Mouse (Mus musculus) gastrocnemius, postnatal 36 days (tissue): ENCODE results near the gene Pgam1. TPM values are rescaled to one million over a fixed set of nuclear protein-coding genes. Genes with fewer than 3 reads are reported as not detected.
A peak's percentile ranks its signal among the peaks of the same experiment; 100 is the strongest.
"Not testable (repeated sequence)": the region's sequence is repeated elsewhere in the genome, so short reads cannot be mapped to it uniquely, and the experiment has no call there.

Source experiments
- DNase-seq, 2 experiments: peaks; one replicate each; pipeline ENCODE4 v3.0.0; 2022
- intact Hi-C: fragments of 180-260 bp; cut with DNase I; formaldehyde crosslinking; loops from one replicate; pipeline ENCODE4 v1.15.1; 2025
- long read RNA-seq, 2 experiments: library from polyadenylated mRNA; stranded (forward); transcript quantifications; one replicate each; pipeline ENCODE4 v2.0.0; 2021
- total RNA-seq, 2 experiments: library from RNA; stranded (reverse); gene quantifications; 2 replicates each; pipeline ENCODE4 v1.2.3; 2021

The Pgam1 gene
- total RNA-seq: 10 to 100 TPM; 14.4 to 18.7 TPM
- long read RNA-seq, experiment 1, transcript Pgam1-201 (4 exons, 1,775 nt): major isoform, 14 of 14 reads
- long read RNA-seq, experiment 1, partial matches to known transcripts: 0 of 14 reads
- long read RNA-seq, experiment 1, other reads (novel, unspliced or antisense): 0 of 14 reads
- long read RNA-seq, experiment 2, transcript Pgam1-201 (4 exons, 1,775 nt): major isoform, 34 of 37 reads
- long read RNA-seq, experiment 2, partial matches to known transcripts: 0 of 37 reads
- long read RNA-seq, experiment 2, other reads (novel, unspliced or antisense): 3 of 37 reads

DNA sequence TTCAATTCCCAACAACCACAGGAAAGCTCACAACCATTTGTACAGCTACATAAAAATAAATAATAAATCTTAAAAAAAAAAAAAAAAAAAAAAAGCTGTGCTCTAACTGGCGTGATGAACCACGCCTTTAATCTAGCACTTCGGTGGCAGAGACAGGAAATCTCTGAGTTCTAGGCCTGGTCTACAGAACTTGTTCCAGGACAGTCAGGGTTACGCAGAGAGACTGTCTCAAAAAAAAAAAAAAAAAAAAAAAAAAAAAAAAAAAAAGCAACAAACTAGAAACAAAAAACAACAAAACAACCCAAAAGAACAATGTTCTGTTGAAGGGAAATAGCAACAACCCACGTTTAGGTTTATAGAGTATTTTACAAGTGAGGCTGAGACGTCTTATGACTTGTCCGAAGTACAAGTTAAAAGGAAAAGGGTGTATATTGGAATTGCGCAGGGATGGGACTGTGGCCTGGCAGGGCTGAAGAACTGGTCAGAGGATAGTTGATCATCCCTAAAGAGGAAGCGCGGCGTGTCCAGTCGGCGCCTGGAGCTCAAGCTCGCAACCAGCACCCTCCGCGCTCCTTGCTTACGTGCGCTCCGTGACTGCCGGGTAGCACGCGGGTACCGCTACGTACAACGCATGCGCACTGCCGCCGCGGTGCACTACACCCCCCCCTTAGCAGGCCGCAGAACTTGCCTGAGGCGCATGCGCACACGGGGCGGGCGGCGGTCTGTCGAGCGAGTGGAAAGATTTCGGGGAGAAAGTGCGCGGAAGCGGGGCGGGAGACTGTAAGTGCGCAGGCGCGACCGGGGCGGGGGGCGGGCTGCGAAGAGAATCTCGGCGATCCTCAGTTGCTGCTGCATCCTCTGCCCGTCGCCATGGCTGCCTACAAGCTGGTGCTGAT lies at the start of gene Pgam1:
Gene Pgam1, plus strand, starts transcription at position 746 of the 896 bp plus-strand sequence.
- intact Hi-C loops: no loop called here

GRCm38 (mm10) chr19:41866707-41867106 lies 45.0 kb upstream of the Pgam1 start:
- DNase-seq: no peak
- intact Hi-C loops: no loop called here

More for the DNA sequence above, at the start of gene Pgam1:
- peak; percentile 91 to 96 for DNase-seq

DNA sequence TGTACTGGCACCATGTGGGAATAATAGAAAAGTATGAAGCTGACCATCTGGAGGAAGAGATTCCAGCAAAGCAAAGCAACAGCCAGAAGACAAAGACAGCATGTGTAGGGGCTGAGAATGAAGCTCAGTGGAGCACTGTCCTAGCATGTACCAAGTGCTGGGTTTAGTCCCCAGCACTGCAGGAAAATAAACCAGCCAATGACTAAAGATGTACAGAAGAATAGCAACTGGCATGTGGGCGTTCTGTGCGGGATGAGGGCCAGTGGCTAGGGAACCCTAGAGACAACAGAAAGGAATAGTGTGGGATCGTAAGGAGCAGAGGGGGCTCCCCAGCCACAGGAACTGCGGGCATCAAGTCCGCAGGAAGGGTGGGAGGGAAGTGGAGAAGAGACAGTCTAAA lies 42.4 kb upstream of the Pgam1 start:
- intact Hi-C loops: no loop called here
- no peak for DNase-seq

GRCm38 (mm10) chr19:41869946-41870345 lies 41.8 kb upstream of the Pgam1 start:
- intact Hi-C loops, DNase-seq: not testable (repeated sequence)

DNA sequence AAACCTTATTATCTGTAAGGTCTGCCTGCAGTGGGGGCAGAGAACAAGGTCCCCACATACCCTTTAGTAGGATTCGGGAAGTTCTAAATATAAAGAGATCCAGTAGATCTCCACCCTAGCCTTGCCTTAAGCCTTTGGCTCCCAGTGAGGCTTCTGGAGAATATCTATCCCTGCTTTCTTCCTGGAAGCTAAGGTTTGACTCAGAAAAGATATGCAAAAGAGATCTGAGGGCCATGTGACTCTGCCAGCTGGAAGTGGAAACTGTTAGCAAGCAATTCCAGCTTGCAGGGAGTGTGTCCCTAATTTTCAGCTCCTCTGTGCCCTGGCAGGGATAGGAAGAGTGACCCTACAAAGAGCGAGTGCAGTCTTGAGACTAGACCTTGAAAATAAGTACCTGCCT lies 39.4 kb upstream of the Pgam1 start:
- intact Hi-C loops: no loop called here

GRCm38 (mm10) chr19:41874356-41874755 lies 37.4 kb upstream of the Pgam1 start:
- intact Hi-C loops: no loop called here
- DNase-seq: no peak

More for the DNA sequence above, 39.4 kb upstream of the Pgam1 start:
- no peak for DNase-seq

DNA sequence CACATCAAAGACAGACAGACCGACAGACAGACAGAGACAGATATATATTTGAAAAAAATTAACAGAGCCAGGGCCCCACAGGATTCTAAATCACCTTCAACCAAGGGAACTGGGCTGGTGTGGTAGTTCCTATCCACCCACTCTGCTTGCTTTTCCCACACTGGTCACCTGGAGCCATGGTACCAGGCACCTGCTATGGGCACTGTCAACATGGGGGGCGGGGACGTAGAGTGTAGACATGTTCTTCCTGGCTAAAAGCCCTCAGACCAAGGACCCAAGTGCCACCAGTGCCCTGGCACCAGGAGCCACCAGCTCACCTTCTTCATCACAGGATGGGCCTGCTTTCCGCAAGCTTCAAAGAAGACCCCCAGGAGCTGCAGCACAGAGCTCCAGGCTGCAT lies 29.9 kb upstream of the Pgam1 start:
- intact Hi-C loops: no loop called here
- DNase-seq: no peak

- no peak for DNase-seq
- intact Hi-C loops: no loop called here
Observed at GRCm38 (mm10) chr19:41883882-41884281, 27.8 kb upstream of the Pgam1 start.

DNA sequence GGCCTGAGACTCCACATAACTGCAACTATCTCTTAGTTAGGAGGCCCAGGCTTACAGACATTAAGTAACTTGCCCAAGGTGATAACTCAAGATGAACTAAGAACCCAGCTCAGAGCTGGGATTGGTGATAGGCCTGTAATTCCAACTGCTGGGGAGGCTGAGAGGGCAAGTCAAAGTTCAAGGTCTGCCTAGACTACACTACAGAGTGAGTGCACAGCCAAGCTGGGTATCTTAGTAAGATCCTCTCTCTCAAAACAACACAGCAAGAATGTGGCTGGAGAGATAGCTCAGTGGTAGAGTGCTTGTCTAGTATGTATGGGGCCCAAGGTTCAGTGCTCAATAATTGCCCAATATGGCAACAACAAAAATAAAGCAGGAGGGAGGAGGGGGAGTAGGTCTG lies 23.5 kb upstream of the Pgam1 start:
- intact Hi-C loops: no loop called here
- no peak for DNase-seq

- DNase-seq: no peak
- intact Hi-C loops: no loop called here
Observed at GRCm38 (mm10) chr19:41894959-41895358, 16.8 kb upstream of the Pgam1 start.

- peak; percentile 53 to 59 for DNase-seq
- intact Hi-C loops: no loop called here
Observed at GRCm38 (mm10) chr19:41895460-41896318, 16.0 kb upstream of the Pgam1 start, which contains the start of gene Rrp12. Gene Rrp12 (minus strand): TSS chr19:41896173.

DNA sequence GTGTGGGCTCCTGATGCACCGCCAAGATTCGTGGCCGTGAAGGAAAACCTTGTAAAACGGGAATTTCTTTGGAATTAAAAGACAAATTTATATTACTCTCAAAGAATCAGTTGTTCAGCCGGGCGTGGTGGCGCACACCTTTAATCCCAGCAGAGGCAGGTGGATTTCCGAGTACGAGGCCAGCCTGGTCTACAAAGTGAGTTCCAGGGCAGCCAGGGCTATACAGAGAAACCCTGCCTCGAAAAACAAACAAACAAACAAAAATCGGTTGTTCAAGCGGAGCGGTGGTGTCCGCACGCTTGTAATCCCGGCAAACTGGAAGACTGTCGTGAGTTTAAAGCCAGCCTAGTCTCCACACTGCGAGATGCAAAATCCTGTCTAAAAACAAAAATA lies 15.4 kb upstream of the Pgam1 start:
- no peak for DNase-seq
- intact Hi-C loops: no loop called here

GRCm38 (mm10) chr19:41898860-41899259 lies 12.9 kb upstream of the Pgam1 start:
- DNase-seq: no peak
- intact Hi-C loops: no loop called here

DNA sequence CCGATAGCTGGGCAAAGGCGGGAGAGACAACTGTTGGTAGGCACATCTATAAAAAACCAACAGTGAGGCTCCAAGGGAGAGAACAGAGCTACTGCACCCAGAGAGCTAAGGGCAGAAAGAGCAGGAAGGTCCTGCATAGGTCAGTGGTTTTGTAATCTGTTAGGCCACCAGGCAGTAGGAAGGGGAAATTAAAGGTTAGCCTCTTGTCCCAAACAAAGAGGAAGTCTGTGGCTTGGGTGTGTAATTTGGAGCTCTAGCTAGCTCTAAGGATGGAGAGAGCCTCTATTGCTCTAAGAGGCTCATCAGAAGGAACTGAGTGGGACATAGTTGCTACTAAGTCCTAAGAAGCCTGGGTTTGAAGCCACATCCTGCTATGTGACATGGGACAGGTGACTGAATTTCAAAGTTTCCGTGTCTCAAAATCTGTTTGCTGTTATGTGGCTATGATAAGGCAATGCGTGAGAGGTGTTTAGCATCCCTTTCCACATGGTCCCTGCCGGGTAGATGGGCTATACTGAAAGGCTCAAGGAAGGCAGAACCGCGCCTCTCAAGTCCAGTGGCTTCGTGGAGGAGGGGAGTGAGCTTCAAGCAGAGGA lies 11.1 kb upstream of the Pgam1 start:
- intact Hi-C loops: no loop called here

GRCm38 (mm10) chr19:41901696-41902095 lies 10.0 kb upstream of the Pgam1 start:
- DNase-seq: no peak
- intact Hi-C loops: no loop called here

More for the DNA sequence above, 11.1 kb upstream of the Pgam1 start:
- no peak for DNase-seq

GRCm38 (mm10) chr19:41902848-41903593 lies 8.7 kb upstream of the Pgam1 start:
- intact Hi-C loops: no loop called here

DNA sequence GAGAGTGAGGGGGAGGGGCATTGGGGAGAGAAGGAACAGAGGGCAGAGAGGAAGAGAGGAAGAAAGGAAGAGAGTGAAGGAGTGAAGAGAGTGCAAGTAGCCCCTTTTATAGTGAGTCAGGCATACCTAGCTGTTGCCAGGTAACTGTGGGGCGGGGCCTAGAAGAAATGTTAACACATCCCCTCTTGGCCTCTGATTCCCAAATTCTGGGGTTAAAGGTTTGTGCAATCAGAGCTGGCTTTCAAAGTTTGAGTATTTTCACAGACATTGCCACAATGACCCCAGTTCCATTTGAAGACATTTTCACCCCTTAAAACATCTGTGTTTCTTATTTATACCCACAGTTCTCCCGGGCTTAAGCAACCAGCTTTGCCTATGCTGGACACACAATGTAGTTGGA lies 6.5 kb upstream of the Pgam1 start:
- intact Hi-C loops: no loop called here
- DNase-seq: no peak

More at GRCm38 (mm10) chr19:41902848-41903593, 8.7 kb upstream of the Pgam1 start:
- DNase-seq: no peak

DNA sequence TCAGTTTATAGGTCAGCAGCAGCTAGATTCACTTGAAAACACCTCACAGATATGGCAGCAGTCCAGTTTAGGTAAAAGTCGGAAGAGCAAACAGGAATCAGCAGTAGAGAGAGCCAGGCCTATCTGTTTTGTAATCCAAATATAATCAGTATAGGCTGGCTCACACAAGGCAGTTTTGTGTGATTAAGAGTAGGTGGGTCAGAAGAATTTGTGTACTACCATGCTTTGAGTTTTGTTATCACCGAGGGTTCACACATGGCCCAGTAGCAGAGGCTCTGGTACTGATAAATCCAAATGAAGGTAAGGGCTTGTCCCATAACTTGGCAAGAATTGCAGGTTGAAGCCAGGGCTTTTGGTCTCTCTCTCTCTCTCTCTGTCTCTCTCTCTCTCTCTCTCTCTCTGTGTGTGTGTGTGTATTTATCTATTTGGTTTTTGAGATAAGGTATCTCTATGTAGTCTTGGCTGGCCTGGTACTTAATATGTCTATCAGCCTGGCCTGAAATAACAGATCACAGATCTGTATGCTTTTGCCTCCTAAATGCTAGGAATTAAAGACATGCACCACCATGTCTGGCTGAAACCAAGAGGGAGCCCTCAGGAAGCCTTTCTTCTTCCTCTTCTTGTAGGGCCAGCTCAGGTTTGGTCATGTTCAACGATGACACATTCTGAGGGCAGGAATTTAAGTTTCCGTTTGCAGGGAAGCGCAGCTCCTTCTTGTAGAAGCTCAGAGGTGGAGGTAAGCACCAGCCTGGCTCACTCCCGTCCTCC lies 5.2 kb upstream of the Pgam1 start:
- intact Hi-C loops: no loop called here
- no peak for DNase-seq
